Mouse (Mus musculus) heart, adult 9 months (tissue): ENCODE measurements around the gene Timm29.

Experiments used
- DNase-seq, 2 experiments: peaks; one replicate each; pipeline ENCODE4 v3.0.0; 2022; ENCODE audit warnings: low spot score in 2 of 2

The Timm29 gene

GRCm38 (mm10) chr9:21592703-21593121 is at the start of gene Timm29, which contains the start of gene Yipf2:
Gene Timm29 (plus strand): TSS chr9:21592722.
Gene Yipf2 (minus strand): TSS chr9:21592828.
- DNase-seq = peak; percentile 90 to 95

- no peak for DNase-seq
Observed at GRCm38 (mm10) chr9:21545351-21545915, 47.1 kb upstream of the Timm29 start.

- peak; percentile 98 to 99 for DNase-seq
Observed at GRCm38 (mm10) chr9:21545916-21546788, 46.4 kb upstream of the Timm29 start.

- DNase-seq = no peak
Observed at GRCm38 (mm10) chr9:21546789-21547074, 45.8 kb upstream of the Timm29 start, which contains the start of gene Carm1. Gene Carm1 (plus strand): TSS chr9:21546894.

- DNase-seq = peak; percentile 56 to 62
Observed at GRCm38 (mm10) chr9:21547075-21547941, 45.2 kb upstream of the Timm29 start.

- no peak for DNase-seq
Observed at GRCm38 (mm10) chr9:21551049-21551448, 41.5 kb upstream of the Timm29 start.

- DNase-seq = no peak
Observed at GRCm38 (mm10) chr9:21553607-21554273, 38.8 kb upstream of the Timm29 start.

GRCm38 (mm10) chr9:21555198-21555742 is 37.3 kb upstream of the Timm29 start:
- no peak for DNase-seq

- no peak for DNase-seq
Observed at GRCm38 (mm10) chr9:21556996-21557395, 35.5 kb upstream of the Timm29 start.

GRCm38 (mm10) chr9:21557556-21557955 is 35.0 kb upstream of the Timm29 start:
- DNase-seq = no peak

- peak in 1 of 2 experiments; percentile 17 for DNase-seq
Observed at GRCm38 (mm10) chr9:21558366-21558765, 34.2 kb upstream of the Timm29 start.

- no peak for DNase-seq
Observed at GRCm38 (mm10) chr9:21559151-21559550, 33.4 kb upstream of the Timm29 start.

- no peak for DNase-seq
Observed at GRCm38 (mm10) chr9:21564420-21564819, 28.1 kb upstream of the Timm29 start.

GRCm38 (mm10) chr9:21565004-21565586 is 27.4 kb upstream of the Timm29 start:
- no peak for DNase-seq

- DNase-seq = no peak
Observed at GRCm38 (mm10) chr9:21566538-21566937, 26.0 kb upstream of the Timm29 start.

- no peak for DNase-seq
Observed at GRCm38 (mm10) chr9:21567051-21567450, 25.5 kb upstream of the Timm29 start.

- no peak for DNase-seq
Observed at GRCm38 (mm10) chr9:21568657-21569255, 23.8 kb upstream of the Timm29 start.

- peak; percentile 34 to 57 for DNase-seq
Observed at GRCm38 (mm10) chr9:21574012-21574801, 18.3 kb upstream of the Timm29 start.

GRCm38 (mm10) chr9:21575253-21575652 is 17.3 kb upstream of the Timm29 start:
- no peak for DNase-seq

- DNase-seq = no peak
Observed at GRCm38 (mm10) chr9:21576286-21576685, 16.2 kb upstream of the Timm29 start.
